Mouse (Mus musculus) kidney, postnatal 14 days (tissue): ENCODE results near the gene Fkbp9.

Experiments used
- DNase-seq: peaks from one replicate; pipeline ENCODE4 v3.0.0; 2022; ENCODE audit warnings: mixed read lengths

Gene Fkbp9

DNA sequence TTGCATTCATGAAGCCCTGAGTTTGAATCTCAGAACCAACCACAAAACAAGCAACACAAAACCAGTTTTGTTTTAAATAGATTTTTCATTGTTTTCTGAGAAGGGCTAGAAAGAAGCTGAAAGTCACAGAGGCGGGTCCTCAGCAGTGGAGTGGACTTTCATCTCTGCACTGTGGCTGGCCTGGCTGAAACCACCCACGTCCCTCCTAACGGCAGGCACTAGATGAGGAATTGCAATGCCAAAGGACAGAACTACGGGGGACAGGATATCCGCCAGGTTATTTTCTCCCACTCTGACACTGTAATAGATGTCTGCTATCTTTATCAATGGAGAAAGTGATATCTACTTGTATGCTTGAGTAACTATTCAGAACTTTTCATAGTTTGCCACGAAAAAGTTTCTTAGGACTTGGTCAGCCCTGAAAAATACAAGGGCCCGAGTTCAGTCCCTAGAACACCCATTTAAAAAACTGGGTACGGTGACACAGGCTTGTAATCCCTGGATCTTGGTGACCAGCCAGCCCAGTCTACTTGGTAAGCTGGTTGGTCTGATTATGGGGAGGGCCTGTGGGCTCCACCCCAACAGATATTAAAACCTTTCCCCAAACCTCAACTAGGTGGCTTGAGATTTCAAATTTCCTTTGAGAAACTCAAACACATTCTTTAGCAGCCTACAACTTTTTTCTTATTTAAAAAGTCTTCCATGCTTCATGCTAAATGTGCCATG is 74.4 kb downstream of the Fkbp9 start:
- DNase-seq = peak; percentile 59

DNA sequence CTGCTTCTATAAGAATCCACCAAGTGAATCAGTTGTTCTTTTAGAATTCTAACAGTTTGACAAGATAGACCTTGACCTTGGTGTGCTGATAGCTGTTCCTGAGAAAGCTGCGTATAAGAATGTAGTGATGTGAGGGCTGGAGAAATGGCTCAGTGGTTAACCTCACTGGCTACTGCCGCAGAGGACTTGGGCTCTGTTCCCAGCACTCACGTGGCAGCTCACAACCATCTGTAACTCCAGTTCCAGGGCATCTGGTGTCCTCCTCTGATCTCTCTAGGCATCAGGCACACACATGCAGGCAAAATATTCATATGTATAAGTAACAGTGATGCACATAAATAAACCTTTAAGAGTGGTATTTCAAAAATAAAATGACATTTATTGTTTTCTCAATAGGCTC is 76.1 kb downstream of the Fkbp9 start:
- no peak for DNase-seq

DNA sequence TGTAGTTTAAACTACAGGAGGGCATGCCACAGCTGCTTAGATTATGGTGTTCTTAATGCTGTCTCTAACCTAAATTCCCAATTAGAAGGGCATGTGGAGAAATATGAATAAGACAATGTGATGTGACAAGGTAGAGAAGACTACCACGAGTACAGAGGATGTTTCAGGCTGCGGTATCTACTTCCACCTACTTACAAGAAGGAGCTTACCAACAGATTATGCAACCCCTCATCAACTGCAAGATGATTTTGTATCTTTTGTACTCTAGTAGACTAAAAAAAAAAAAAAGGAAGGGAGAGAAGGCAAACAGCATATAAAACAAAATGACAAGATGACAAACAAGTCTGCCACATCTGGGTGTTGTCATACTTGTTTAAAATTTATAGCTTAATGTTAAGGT is 76.5 kb downstream of the Fkbp9 start:
- no peak for DNase-seq

DNA sequence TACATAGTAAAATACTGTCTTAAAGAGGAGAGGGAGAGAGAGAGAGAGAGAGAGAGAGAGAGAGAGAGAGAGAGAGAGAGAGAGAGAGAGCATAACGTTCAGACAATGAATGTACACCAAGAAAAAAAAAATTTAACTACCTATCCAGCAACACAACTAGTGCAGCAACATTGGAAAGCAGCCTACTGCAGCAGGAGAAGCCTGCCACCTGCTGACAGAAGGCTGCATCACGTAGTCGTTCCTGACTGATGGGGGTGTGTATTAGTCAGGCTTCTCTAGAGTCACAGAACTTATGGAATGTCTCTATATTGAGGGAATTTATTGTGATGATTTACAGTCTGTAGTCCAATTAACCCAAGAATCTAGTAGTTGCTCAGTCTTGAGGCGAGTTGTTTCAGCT is 77.1 kb downstream of the Fkbp9 start:
- peak; percentile 78 for DNase-seq

DNA sequence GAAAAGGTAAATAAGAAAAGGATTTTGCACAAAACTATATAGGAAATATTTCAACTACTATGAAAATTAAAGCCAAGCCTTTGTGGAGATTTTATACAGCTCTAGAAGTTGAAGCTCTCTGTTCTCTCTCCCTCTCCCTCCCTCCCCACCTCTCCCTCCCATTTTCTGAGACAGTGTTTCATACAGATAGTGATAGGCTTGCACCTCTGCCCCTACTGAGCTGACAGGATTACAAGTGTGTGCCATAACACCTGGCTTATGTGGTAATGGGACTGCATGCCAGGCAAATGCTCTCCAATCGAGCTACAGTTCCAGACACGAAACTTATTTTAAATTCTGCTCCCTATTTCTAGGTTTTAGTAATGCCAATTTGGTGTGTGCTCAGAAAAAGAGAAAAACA is 79.1 kb downstream of the Fkbp9 start:
- no peak for DNase-seq

DNA sequence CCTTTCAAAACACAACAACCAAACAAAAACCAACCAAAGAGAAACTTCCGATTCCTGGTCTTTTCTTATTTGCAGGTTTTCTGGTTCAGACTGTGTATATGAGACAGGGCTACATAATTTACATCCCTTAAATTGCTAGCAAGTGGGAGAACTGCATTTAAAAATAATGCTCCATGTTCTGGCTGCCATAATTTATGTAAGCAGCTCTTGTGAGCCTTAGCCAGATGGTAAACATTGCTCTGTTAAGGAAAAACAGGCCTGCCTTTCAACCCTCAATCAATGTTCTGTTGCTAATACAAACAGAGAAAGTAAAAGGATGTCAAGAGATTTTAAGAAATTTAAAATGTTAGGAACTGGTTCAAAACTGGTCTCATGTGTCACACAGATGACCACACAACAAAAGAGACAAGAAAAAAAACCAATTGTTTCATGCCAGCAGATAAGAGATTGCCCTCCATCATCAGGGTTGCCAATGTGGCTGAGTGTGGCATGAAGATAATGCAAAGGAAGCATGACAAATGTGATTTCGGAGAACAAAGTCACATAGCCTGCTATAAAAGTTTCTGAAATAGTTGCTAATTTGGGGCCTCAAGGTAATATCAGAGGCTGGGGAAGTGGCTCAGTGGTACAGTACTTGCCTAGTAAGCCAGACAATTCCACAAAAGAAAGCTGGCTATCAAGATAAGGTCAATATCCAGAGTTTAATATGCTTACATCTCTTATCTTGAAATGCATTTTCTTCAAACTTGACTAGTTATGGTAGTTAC is 81.4 kb downstream of the Fkbp9 start:
- DNase-seq = no peak

DNA sequence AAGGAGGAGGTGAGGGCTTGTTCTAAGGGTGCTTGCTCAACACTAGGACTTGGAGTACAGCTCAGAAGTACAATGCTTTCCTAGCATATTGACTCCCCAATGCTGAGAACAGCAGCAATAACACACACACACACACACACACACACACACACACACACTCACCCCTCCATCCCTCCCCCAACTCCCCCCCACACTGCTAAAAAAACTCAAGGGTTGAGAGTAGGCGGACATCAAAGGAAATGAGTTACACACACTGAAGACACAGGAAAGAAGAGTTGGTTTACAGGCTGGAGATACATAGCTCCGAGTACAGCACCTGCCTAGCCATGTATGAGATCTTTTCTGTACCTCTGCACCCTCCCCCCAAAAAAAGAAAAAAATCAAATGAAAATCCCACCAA is 84.4 kb downstream of the Fkbp9 start:
- no peak for DNase-seq

DNA sequence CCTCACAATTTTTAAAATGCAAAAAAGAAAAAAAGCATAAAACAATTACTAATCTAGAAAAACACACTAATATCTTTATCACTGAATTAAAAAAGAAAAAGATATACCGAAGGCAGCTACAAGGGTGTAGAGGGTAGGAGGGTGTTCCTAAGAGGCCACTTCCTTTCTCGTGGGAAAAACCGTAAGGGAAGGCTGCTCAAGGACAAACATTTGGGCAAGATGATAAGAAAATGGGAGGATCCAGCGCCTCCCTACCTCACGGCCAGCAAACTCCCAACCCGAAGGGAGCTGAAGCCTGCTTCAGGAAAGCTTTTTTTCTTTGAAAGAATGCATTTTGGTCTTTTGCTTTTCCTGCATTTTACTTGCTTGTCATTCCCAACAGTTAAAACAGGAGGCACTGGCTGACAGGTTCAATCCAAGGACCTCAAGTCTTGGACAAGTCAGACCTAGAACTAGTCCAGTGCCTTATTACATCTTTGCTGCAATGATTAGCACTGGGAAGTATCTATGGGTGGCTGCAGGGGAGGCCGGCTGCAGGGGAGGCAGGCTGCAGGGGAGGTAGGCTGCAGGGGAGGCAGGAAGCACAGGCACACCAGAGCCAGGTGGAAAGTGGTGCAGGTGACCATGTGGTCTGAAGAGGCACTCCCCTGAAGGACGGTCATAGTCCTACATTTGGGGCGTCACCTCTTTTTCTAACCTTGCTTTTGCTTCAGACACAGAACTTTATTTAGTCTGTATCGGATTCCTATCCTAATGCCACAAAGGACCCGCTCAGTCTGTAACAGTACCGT is 85.9 kb downstream of the Fkbp9 start:
- DNase-seq = no peak

DNA sequence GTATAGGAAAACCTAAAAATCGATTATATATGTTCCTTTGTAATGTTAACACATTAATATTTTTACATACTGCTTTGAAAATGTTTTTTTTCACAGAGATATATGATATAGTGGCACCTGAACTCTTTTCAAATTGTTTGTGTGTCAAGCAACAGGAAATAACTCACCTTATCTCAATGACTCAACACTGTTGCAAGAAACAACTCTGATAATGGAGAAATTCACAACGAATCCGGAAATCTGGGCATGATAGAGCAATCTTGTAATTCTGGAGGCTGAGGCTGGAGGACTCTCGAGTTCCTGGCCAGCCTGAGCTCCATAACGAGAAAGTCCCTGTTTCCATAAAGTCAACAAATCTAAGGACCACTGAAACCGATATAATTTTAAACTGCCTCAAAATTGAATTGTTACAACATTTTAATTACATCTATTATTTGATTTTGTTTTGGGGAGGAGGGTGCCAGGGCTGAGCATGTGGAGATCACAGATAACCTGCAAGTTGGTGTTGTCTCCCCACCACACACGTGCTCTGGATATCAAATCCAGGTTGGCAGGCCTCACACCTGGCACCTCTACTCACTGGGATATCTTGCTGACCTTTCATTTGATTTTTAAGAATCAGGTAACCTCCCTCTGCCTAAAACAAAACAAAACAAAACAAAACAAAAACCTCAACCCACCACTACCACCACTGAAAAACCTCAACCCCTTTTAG is 87.6 kb downstream of the Fkbp9 start:
- DNase-seq = no peak

DNA sequence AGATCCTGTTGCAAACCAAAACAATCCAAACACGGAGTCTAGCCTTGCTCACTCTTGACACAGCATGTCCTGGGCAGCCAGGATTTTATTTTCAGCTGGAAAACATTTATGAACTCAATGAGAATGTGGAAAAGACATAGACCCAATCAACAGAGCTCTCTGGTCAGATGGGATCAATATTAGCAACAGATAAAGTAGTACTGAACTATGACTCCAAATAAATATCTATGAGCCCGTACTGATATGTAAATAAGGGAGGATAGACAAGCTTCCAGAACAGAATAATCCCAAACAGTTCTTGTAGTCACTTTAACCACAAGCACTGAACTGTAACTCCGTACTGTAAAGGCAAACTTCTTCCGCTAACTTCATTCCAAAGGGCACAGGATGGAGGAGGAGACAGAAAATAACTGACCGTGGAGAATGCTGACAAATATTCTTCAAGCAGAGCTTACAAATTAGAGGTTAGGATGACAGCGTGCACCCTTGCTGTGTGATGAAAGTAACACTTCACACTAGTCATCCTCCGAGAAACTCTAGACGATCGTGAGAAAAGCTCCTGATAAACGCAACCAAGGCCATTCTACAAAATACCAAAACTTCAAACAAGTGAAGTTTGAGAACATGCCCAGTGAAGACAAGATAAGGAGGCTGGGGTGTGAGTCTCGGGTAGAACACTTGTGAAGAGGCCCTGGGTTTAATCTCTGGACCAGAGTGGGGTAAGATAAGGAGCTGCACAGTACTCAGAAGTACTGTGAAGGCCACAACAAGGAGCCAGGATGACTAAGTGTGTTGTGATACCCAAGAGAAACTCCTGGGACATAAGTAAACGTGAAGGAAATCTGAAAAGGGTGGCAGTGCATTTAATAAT is 88.6 kb downstream of the Fkbp9 start:
- peak; percentile 61 for DNase-seq

DNA sequence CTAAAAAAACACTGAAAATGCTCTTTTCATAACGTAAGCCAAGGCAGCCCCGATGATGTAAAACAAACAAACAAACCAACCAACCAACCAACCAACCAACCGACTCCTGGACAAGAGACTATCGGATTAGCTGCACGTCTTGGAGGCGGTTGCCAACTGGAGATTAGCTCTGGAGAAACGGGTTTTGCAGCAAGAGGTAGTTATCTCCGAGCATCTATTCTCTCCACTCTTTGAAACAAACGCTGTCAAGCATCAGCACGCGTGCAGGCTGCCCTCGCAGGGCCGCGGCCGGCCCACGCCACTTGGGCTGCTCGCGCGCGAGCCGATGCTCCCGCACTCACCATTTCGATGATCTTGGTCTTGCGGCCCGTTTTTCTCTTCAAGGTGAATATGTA is 91.5 kb downstream of the Fkbp9 start:
- DNase-seq = no peak

DNA sequence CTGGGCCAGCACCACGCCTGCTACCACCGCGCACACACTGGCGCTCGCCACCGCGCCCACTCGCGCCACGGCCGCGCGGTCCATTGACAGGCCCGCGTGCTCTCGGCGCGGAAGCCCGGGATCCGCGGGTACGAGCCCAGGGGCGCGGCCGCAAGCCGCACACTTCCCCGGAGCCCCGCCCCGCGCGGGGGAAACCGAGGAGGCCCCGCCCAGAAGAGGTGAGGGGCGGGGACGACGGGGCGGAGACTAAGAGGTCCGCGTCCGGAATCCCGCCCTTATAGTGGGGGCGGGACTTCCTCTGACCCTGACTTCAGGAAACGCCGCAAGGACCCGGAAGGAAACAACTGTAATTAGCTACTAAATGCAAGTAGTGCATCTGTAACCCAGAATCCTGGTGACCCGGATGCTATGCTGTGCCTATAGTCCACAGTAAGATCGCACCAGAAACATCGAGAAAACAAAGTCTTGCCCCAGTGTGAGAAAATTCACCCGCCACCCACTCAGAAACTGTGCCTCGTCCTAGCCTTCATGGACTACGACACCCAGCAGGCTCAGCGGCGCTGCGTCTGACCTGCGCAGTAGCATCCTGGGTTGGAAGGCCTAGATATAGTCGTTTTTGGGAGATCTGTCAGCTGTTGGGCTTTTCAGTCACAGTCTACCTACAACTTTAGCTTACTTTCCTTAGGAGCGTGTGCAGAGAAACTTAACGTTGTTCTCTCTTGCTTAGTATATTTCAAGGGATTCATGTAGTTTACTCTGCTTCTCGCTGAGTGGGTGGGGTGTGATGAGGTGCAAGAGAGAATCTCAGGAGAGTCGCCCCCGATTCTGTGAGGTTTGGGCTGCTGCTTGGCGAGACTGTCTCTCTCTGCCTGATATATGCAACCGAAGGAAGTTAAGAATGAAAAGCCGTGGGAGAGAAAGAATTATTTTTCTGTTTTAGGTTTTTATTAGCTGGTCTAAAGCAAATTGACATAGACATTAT is 92.2 kb downstream of the Fkbp9 start, which contains the start of the genes Nt5c3 and Vmn1r4:
Nt5c3 (minus strand) TSS at position 207 of the 982 bp plus-strand sequence.
Vmn1r4 (plus strand) TSS at position 290 of the 982 bp plus-strand sequence.
- peak; percentile 97 for DNase-seq
